Mouse (Mus musculus) G1E (cell line): ENCODE data around the gene Ank3.

ENCODE experiments used
- CTCF ChIP-seq: IDR thresholded peaks from 2 replicates; pipeline ENCODE4 v1.5.1; 2012; ENCODE audit warnings: low read depth, low read length, inconsistent platforms, mixed read lengths
- GATA1 ChIP-seq: IDR thresholded peaks from 2 replicates; pipeline ENCODE4 v1.6.1; 2012; ENCODE audit warnings: borderline replicate concordance, low read length, inconsistent platforms, mixed read lengths
- TAL1 ChIP-seq: conservative IDR thresholded peaks from 2 replicates; pipeline ENCODE4 v1.6.1; 2012; ENCODE audit warnings: low read depth, low read length, inconsistent platforms, mixed read lengths

- no peak for TF ChIP-seq TAL1
- no peak for TF ChIP-seq CTCF
- no peak for TF ChIP-seq GATA1
Measured at GRCm38 (mm10) chr10:69451006-69451405, 52.4 kb downstream of the Ank3 start.
